Mouse (Mus musculus) layer of hippocampus, adult 8-10 months (tissue): Measurements from ENCODE around the gene B3galnt2. TPM values are rescaled to one million over a fixed set of nuclear protein-coding genes. Genes with fewer than 3 reads are reported as not detected.
"Not testable (repeated sequence)": the region's sequence is repeated elsewhere in the genome, so short reads cannot be mapped to it uniquely, and the experiment has no call there.

ENCODE experiments used
- DNase-seq, 2 experiments: peaks; one replicate each; pipeline ENCODE4 v3.0.0; 2022; ENCODE audit warnings: low spot score in 2 of 2
- total RNA-seq, 4 experiments: library from RNA; stranded (reverse); gene quantifications; 2 replicates each; pipeline ENCODE4 v1.2.4; 2022

B3galnt2 gene
- total RNA-seq = 10 to 100 TPM; 16.1 to 21.5 (median 17.7) TPM

GRCm38 (mm10) chr13:13953874-13954832 is at the start of gene B3galnt2:
TSS of gene B3galnt2 (plus strand) at chr13:13954469.
- peak; percentile 98 for DNase-seq

- no peak for DNase-seq
These were observed 42.9 kb upstream of the B3galnt2 start for GRCm38 (mm10) chr13:13911341-13911740.

DNA sequence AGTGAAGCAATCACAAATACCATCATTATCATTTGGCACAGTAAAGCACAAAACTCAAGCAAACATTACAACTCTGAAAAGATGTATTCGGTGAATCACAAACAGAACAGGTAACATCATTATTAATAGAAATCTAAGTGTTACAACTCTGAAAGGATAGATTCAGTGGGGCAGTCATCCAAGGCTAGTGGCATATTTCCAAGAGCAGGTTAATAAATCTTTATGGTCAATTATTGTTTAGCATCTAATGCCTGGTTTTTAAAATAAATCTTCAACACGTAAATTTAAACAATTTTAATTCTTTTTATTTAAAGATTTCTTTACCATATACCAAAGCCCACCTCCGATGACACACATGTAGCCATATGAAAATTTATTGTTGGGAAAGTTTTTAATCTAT is 34.9 kb upstream of the B3galnt2 start:
- DNase-seq = no peak

GRCm38 (mm10) chr13:13922526-13922925 is 31.7 kb upstream of the B3galnt2 start:
- no peak for DNase-seq

DNA sequence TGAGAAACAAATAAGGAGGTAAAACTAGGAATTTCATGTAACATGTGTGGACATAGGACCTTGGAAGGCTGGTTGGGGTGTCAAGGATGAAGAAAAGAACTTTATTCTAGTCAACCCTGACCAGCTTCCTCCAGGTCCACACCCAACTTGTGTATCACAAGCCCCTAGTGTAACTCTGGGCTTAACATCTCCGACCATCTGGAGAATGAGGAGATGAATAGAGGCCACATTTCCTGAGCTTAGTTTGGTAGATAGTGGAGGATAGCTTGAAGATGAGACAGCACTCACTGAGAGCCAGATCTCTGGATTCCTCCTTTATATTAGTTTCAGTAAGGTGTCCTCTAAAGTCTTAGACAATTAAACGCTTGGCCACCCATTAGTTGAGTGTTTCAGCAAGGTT is 24.3 kb upstream of the B3galnt2 start:
- no peak for DNase-seq

GRCm38 (mm10) chr13:13954931-13955330 is 662 bp downstream of the B3galnt2 start:
- no peak for DNase-seq

GRCm38 (mm10) chr13:13956686-13957085 is 2.4 kb downstream of the B3galnt2 start:
- no peak for DNase-seq

DNA sequence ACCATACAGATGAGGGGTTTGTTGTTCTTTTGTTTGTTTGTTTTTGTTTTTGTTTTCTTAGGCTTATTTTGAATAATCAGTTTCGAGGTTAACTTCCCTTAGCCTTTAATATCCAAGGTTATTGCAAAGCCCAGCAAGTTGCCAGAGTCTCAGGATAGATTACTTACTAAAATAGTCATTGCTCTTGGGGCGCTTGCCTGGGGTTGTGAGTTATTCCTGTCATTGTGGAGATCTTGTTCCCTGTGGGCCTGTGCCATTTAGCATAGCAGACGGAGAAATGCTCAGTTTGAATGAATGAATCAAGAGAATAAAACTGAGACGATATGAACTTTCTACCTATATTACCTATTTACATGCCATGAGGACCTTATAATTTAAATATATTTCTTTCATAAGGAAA is 5.9 kb downstream of the B3galnt2 start:
- no peak for DNase-seq

- DNase-seq = no peak
These were observed 6.8 kb downstream of the B3galnt2 start for GRCm38 (mm10) chr13:13961046-13961445.

DNA sequence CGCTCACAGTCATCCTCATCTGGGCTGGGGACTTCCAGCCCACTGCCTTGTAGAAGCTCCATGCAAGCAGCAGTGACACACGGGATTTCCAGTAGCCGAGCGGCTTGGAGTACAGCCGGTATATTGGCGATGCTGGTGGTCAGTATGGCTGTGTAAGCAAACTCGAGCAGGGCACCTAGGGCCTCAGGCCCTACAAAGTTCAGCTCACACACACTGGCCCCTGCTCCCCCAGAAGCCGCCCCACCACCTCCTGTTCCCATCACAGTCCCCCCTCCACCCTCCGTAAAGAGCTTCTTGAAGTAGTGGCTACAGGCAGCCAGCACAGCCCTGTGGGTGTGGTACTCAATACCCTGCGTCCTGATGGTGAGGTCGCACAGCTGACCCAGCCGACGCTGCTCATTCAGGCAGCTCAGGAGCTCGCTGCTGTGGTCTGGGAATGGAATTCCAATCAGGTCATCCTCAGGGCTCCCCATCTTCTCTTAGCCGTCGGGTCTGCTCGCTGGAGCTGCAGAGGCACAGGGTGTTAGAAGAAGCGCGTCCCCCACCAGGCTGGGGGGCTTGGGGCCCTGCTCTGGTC is 11.2 kb downstream of the B3galnt2 start:
- no peak for DNase-seq

- DNase-seq = no peak
These were observed 11.9 kb downstream of the B3galnt2 start for GRCm38 (mm10) chr13:13966172-13966571.

DNA sequence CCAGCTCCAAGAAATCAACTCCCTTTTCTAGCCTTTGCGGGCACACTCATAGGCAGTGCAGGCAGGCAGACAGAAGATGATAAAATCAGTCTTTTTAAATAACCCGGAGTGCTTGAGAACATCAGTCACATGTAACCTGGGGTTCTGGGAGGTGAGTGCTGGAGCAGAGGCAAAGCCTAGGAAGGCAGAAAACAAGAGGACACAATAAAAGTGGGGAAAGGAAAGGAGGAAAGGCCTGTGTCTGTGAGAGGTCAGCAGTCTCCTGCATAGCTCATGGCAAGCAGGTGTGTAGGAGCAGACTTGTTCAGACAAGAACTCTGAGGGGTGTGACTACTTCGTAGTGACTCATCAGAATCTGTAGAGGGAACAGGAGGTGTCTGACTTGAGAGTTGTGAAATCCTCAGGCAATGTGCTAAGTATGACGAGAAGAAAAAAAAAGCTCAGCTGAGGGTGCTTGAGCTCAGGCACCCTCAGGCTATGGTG is 14.4 kb downstream of the B3galnt2 start:
- no peak for DNase-seq

DNA sequence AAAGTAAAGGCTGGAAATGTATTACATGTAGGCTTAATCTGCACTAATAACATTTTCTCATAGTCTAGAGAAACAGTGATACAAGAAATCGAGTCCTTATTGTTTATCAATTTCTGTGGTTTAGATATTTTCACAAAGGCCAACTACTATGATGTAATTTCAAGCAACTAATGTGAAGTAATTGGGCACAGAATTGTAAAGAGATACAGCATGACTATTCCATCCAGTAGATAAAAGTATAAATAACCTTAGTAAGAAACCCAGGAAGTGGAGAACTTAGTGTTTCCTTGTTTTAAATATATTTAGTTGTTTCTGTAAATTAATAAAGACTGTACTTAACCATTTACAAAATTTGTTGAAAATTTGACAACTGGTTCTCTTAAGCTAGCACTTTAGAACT is 15.5 kb downstream of the B3galnt2 start:
- no peak for DNase-seq

DNA sequence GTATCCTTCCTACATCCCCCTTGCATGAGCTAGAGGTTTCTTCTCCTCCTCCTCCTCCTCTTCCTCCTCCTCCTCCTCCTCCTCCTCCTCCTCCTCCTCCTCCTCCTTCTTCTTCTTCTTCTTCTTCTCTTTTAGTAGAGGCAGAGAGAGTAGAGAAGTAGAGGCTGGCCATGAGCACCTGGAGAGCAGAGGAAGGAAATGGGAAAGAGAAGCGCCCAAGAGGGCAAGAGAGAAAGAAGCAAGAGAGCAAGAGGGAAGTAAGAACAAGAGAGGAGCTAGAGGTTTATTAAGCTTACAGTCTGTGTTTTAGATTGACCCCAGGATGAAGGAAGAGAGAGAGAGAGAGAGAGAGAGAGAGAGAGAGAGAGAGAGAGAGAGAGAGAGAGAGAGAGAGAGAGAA is 27.6 kb downstream of the B3galnt2 start:
- not testable (repeated sequence) for DNase-seq

DNA sequence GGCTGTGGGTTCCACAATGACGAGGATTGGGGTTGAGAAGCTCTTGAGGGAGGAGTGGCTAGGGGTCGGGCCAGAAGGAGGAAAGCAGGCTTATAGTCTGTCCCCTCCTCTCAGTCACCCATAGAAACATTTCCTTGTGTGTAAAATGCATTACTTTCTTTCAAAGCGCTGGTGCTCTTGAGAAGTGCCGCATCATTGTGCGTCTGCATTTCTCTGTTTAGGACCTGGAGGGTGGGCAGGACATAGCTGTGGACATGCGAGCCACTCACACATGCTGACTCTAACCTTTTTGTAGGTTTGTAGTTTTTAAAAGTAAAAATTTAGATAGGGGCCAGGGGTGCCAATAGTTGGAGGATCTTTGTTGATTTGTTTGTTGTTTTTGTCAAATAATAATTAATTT is 29.3 kb downstream of the B3galnt2 start:
- DNase-seq = no peak

DNA sequence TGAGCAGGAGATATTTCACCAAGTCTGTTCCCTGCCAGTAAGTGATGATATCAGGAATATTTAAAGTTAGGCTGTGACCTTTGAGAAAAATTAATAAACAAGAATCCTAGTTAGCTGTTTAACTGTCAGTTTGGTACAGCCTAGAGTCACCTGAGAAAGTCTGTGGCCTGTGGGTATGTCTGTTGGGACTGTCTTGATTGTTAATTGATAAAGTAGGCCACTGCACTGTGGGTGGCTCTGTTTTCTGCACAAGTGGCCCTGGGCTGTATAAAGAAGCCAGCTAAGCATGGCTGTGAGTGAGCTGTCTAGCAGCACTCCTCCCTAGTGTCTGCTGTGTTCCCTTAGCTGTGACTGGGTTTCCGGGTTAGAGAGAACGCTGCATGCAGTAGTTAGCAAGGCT is 34.9 kb downstream of the B3galnt2 start:
- no peak for DNase-seq

- no peak for DNase-seq
These were observed 36.1 kb downstream of the B3galnt2 start for GRCm38 (mm10) chr13:13990391-13990790.

GRCm38 (mm10) chr13:13993041-13993440 is 38.8 kb downstream of the B3galnt2 start:
- peak in 1 of 2 experiments; percentile 34 for DNase-seq

DNA sequence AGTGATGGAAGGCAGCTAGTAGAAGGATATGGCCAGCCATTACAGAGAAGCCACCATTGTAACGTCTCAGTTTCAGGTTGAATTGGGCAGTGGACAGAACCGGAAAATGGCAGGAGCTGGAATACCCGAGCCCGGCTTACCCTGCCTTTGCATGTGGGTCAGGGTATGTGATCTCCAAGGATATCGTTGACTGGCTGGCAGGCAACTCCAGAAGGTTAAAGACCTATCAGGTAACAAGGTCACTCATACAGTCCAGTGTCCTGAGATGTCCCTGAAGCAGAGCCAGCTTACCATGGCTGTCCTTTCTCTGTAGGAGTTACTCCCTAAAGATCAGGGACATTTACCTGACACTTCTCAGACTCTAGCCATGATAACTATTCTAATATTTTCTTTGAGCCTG is 40.8 kb downstream of the B3galnt2 start:
- no peak for DNase-seq

- DNase-seq = no peak
These were observed 43.2 kb downstream of the B3galnt2 start for GRCm38 (mm10) chr13:13997476-13997875.

DNA sequence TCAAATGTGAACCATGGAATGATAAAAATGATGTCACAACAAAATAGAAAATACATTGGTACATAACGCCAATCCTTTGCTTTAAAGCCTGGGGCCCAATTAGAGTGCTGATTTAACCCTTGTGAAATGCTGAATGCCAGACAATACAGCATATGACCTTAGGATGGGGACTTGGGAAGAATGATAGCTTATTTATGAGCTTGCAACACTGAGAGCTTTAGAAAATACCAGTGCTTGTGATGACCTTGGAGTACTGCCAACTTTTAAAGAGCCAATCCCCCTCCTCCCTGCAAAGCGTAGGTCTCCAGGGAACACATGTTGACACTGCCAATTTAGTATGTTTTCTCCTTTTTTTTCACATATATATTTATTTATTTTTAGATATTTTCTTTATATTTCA is 48.4 kb downstream of the B3galnt2 start:
- no peak for DNase-seq

- no peak for DNase-seq
These were observed 49.8 kb downstream of the B3galnt2 start for GRCm38 (mm10) chr13:14004086-14004485.

DNA sequence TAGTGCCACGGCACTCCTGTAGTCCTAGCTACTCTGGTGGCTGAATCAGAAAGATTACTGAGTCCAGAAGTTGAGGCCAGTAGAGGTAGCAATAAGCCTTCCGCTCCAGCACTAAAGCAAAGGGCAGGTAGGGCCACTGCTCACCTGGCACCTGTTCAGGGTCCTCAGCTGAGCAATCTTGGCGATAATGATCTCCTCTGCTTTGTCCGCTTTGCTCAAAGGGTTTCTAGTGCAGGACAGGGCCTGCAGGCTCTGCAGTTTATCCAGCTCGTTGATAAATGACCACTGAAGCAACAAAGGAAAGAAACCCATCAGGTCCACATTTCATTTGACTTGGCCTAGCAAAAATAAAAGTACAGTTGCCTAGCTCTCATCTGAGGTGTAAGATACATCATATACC is 50.7 kb downstream of the B3galnt2 start:
- DNase-seq = no peak
